Mouse (Mus musculus) lung, embryonic 15.5 days (tissue): ENCODE measurements at regions not wholly inside any gene's neighbourhood (a gene's known extent, or its start where the extent isn't known, plus 50 kb on each side); places are given as distances from the start of the nearest gene placed in this dataset.
A peak's percentile ranks its signal among the peaks of the same experiment; 100 is the strongest.
"Not testable (repeated sequence)": the region's sequence is repeated elsewhere in the genome, so short reads cannot be mapped to it uniquely, and the experiment has no call there.

Source experiments
- ATAC-seq: fragments of 200-750 bp; cut with Nextera tagmentation; 2 replicates; pipeline ENCODE4 v1.8.0; 2017; ENCODE audit warnings: moderate number of reproducible peaks, borderline replicate concordance; ENCODE audit not compliant: low FRiP score, low TSS enrichment; ENCODE audit errors: extremely low read depth
- H3K27ac ChIP-seq: fragments of 300-500 bp; sonication (generic); 2 replicates; pipeline ENCODE4 v1.5.1; 2015; ENCODE audit warnings: moderate library complexity, mild to moderate bottlenecking, inconsistent platforms
- H3K27me3 ChIP-seq: fragments of 300-500 bp; sonication (generic); 2 replicates; pipeline ENCODE4 v1.6.1; 2015; ENCODE audit warnings: inconsistent platforms
- H3K36me3 ChIP-seq: fragments of 300-500 bp; sonication (generic); 2 replicates; pipeline ENCODE4 v1.6.1; 2015; ENCODE audit warnings: inconsistent platforms
- H3K4me1 ChIP-seq: fragments of 300-500 bp; sonication (generic); 2 replicates; pipeline ENCODE4 v1.6.1; 2015; ENCODE audit warnings: inconsistent platforms
- H3K4me2 ChIP-seq: fragments of 300-500 bp; sonication (generic); 2 replicates; pipeline ENCODE4 v1.6.1; 2015; ENCODE audit warnings: inconsistent platforms, mild to moderate bottlenecking, moderate library complexity
- H3K4me3 ChIP-seq: fragments of 300-500 bp; sonication (generic); 2 replicates; pipeline ENCODE4 v1.5.1; 2015; ENCODE audit warnings: mild to moderate bottlenecking, inconsistent platforms
- H3K9ac ChIP-seq: fragments of 300-500 bp; sonication (generic); 2 replicates; pipeline ENCODE4 v1.6.1; 2015; ENCODE audit warnings: inconsistent platforms
- H3K9me3 ChIP-seq: fragments of 300-500 bp; sonication (generic); 2 replicates; pipeline ENCODE4 v1.6.1; 2016; ENCODE audit warnings: inconsistent platforms
- WGBS: fragments of 180-500 bp; shearing (Covaris S2); methylation state at CpG from one replicate; pipeline ENCODE4 v1.1.7; 2015; 5-methylcytosine and 5-hydroxymethylcytosine counted together

- Histone ChIP-seq H3K4me3 (no peak overlapping the region), H3K9ac (no peak overlapping the region), H3K4me2 (no peak overlapping the region), H3K9me3 (no peaks in the 10 kb centered on the region), H3K27ac (no peak overlapping the region), H3K36me3 (no peaks in the 10 kb centered on the region), H3K27me3 (no peaks in the 10 kb centered on the region), H3K4me1 (no peaks in the 10 kb centered on the region)
- WGBS = 74% methylated on average over 2 of the region's 2 CpGs
- ATAC-seq = no peak
Observed at GRCm38 (mm10) chr7:53136513-53136912, 1121.0 kb upstream of the 1700015G11Rik start.

GRCm38 (mm10) chr7:53117666-53118065 lies 1102.1 kb upstream of the 1700015G11Rik start:
- H3K4me1 ChIP-seq = no peaks in the 10 kb centered on the region

GRCm38 (mm10) chr7:53115781-53116180 lies 1100.3 kb upstream of the 1700015G11Rik start:
- no peaks in the 10 kb centered on the region for H3K27me3 ChIP-seq
- H3K4me3 ChIP-seq = no peak overlapping the region
- no peaks in the 10 kb centered on the region for H3K9me3 ChIP-seq
- no peak overlapping the region for H3K9ac ChIP-seq
- H3K36me3 ChIP-seq = no peaks in the 10 kb centered on the region
- no peak for ATAC-seq
- no peak overlapping the region for H3K27ac ChIP-seq
- WGBS = 76% methylated on average over 2 of the region's 2 CpGs
- no peaks in the 10 kb centered on the region for H3K4me1 ChIP-seq
- no peak overlapping the region for H3K4me2 ChIP-seq

More at GRCm38 (mm10) chr7:53117666-53118065, 1102.1 kb upstream of the 1700015G11Rik start:
- H3K9me3 ChIP-seq = no peaks in the 10 kb centered on the region
- no peak overlapping the region for H3K4me2 ChIP-seq
- no peak overlapping the region for H3K27ac ChIP-seq
- H3K36me3 ChIP-seq = no peaks in the 10 kb centered on the region
- no peak overlapping the region for H3K4me3 ChIP-seq
- no peak for ATAC-seq
- H3K27me3 ChIP-seq = no peaks in the 10 kb centered on the region
- H3K9ac ChIP-seq = no peak overlapping the region

GRCm38 (mm10) chr7:53109265-53109855 lies 1093.8 kb upstream of the 1700015G11Rik start:
- no peak overlapping the region for H3K9ac ChIP-seq
- H3K9me3 ChIP-seq = no peaks in the 10 kb centered on the region
- H3K4me1 ChIP-seq = no peaks in the 10 kb centered on the region
- no peak overlapping the region for H3K27ac ChIP-seq
- H3K4me2 ChIP-seq = no peak overlapping the region
- ATAC-seq = no peak
- H3K4me3 ChIP-seq = no peak overlapping the region
- no peaks in the 10 kb centered on the region for H3K36me3 ChIP-seq
- H3K27me3 ChIP-seq = no peaks in the 10 kb centered on the region
- WGBS = 65% methylated on average over 2 of the region's 2 CpGs

GRCm38 (mm10) chr7:53107636-53108035 lies 1092.1 kb upstream of the 1700015G11Rik start:
- H3K27me3 ChIP-seq = no peaks in the 10 kb centered on the region
- no peaks in the 10 kb centered on the region for H3K4me1 ChIP-seq
- ATAC-seq = no peak
- WGBS = 90% methylated on average over 3 of the region's 3 CpGs
- no peak overlapping the region for H3K9ac ChIP-seq
- H3K36me3 ChIP-seq = no peaks in the 10 kb centered on the region
- no peak overlapping the region for H3K27ac ChIP-seq
- H3K4me3 ChIP-seq = no peak overlapping the region
- H3K9me3 ChIP-seq = no peaks in the 10 kb centered on the region
- no peak overlapping the region for H3K4me2 ChIP-seq

- not testable (repeated sequence) for H3K9ac ChIP-seq, H3K27ac ChIP-seq, H3K4me3 ChIP-seq, H3K9me3 ChIP-seq, H3K4me2 ChIP-seq, H3K4me1 ChIP-seq, H3K36me3 ChIP-seq, H3K27me3 ChIP-seq, ATAC-seq
- WGBS = 80% methylated on average over 3 of the region's 3 CpGs
Observed at GRCm38 (mm10) chr7:53085822-53086221, 1070.3 kb upstream of the 1700015G11Rik start.

GRCm38 (mm10) chr7:53070621-53071020 lies 1055.1 kb upstream of the 1700015G11Rik start:
- no peaks in the 10 kb centered on the region for H3K4me1 ChIP-seq
- no peak overlapping the region for H3K27ac ChIP-seq
- peak; percentile 27; the same call in 1 of the 2 replicates for ATAC-seq
- H3K36me3 ChIP-seq = no peaks in the 10 kb centered on the region
- H3K4me2 ChIP-seq = no peak overlapping the region
- peaks cover 5% of the 10 kb centered on the region; the same call in 1 of the 2 replicates for H3K9me3 ChIP-seq
- H3K9ac ChIP-seq = no peak overlapping the region
- no peaks in the 10 kb centered on the region for H3K27me3 ChIP-seq
- H3K4me3 ChIP-seq = no peak overlapping the region
